Mouse (Mus musculus): ENCODE measurements around the gene Gm28168. TPM values are rescaled to one million over a fixed set of nuclear protein-coding genes. Genes with fewer than 3 reads are reported as not detected.
"Not testable (repeated sequence)": the region's sequence is repeated elsewhere in the genome, so short reads cannot be mapped to it uniquely, and the experiment has no call there.

Gene Gm28168
- polyA plus RNA-seq (2015; fragmentation: Nextera tagmentation; extraction: Ambion mirVana), result not detected in 2 replicates

DNA sequence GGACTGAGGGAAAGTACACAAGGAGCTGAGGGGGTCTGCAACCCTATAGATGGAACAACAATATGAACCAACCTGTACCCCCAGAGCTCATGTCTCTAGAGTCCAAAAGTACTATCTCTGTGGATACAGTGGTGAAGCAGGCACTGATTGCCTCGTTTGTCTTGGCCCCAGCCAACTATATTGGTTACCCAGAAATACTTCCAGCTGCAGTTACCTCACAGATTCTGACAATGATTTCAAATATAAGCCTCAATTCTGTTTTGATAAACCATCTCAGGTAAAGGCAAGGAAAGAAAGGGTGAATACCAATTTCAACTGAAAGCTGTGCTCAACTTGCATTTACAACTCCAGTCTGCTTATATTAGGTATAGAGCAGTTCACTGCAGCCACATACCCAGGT lies at the start of gene Gm28168:
Gm28168 (plus strand) TSS at position 301 of the 400 bp plus-strand sequence.
- not testable (repeated sequence) for H3K36me3 ChIP-seq (ENCODE audit: control insufficient read depth, insufficient read depth, low read length); ATAC-seq; H3K9me3 ChIP-seq (ENCODE audit: control insufficient read depth, low read length); H3K27ac ChIP-seq (ENCODE audit: low read depth, low read length); H3K9ac ChIP-seq (ENCODE audit: low read depth, low read length); H3K4me3 ChIP-seq (ENCODE audit: low read length); H3K4me2 ChIP-seq (ENCODE audit: low read length); H3K27me3 ChIP-seq (replicated peaks; ENCODE audit: control insufficient read depth, insufficient read depth, low read length); H3K4me1 ChIP-seq (ENCODE audit: control insufficient read depth, insufficient read depth, low read depth, low read length)
- 75% methylated on average over 1 of the region's 1 CpGs for WGBS

DNA sequence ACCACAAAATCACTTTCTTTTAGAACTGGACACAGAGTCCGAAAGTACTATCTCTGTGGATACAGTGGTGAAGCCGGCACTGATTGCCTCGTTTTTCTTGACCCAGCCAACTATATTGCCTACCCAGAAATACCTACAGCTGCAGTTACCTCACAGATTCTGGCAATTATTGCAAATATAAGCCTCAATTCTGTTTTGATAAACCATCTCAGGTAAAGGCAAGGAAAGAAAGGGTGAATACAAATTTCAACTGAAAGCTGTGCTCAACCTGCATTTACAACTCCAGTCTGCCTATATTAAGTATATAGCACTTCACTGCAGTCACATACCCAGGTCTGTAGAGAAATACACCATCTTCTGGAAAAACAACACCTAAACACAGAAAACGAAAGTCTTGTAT lies 37.8 kb downstream of the Gm28168 start, which contains the start of gene Gm7145:
Gm7145 (plus strand) TSS at position 301 of the 400 bp plus-strand sequence.
- no peak within 1 kb of the TSS for H3K4me2 ChIP-seq (ENCODE audit: low read length)
- no peaks in the 10 kb centered on the region for H3K27me3 ChIP-seq (replicated peaks; ENCODE audit: control insufficient read depth, insufficient read depth, low read length)
- 82% methylated on average over 4 of the region's 4 CpGs for WGBS
- no peak for ATAC-seq
- H3K9me3 ChIP-seq (ENCODE audit: control insufficient read depth, low read length), result no peaks in the 10 kb centered on the region; the same call in 1 of the 2 replicates
- no peak within 1 kb of the TSS for H3K4me3 ChIP-seq (ENCODE audit: low read length)
- H3K27ac ChIP-seq (ENCODE audit: low read depth, low read length), result no peak within 1 kb of the TSS
- H3K36me3 ChIP-seq (ENCODE audit: control insufficient read depth, insufficient read depth, low read length), result no peaks in the 10 kb centered on the region
- no peak within 1 kb of the TSS for H3K9ac ChIP-seq (ENCODE audit: low read depth, low read length)
- no peaks in the 10 kb centered on the region for H3K4me1 ChIP-seq (ENCODE audit: control insufficient read depth, insufficient read depth, low read depth, low read length)

Other genes with a start within 250 kb of the Gm28168 start
- not detected in 2 replicates for gene Gm28363, start 230.9 kb upstream of the Gm28168 start, polyA plus RNA-seq (2015; fragmentation: Nextera tagmentation; extraction: Ambion mirVana)
- gene B020011L13Rik, start 146.9 kb upstream of the Gm28168 start, polyA plus RNA-seq (2015; fragmentation: Nextera tagmentation; extraction: Ambion mirVana), result not detected in 2 replicates
- not detected in 2 replicates for gene Gm28360, start 97.9 kb upstream of the Gm28168 start, polyA plus RNA-seq (2015; fragmentation: Nextera tagmentation; extraction: Ambion mirVana)
- gene Gm7145, start 37.9 kb downstream of the Gm28168 start, polyA plus RNA-seq (2015; fragmentation: Nextera tagmentation; extraction: Ambion mirVana), result not detected in 2 replicates
- gene Gm29106, start 248.5 kb downstream of the Gm28168 start, polyA plus RNA-seq (2015; fragmentation: Nextera tagmentation; extraction: Ambion mirVana), result 0.17 and 0.25 TPM in 2 replicates